Mouse (Mus musculus) intestine, postnatal 0 days (tissue): ENCODE measurements around the gene Myo1a. TPM values are rescaled to one million over a fixed set of nuclear protein-coding genes. Genes with fewer than 3 reads are reported as not detected.

Source experiments
- ATAC-seq: fragments of 200-750 bp; cut with Nextera tagmentation; 2 replicates; pipeline ENCODE4 v1.8.0; 2017; ENCODE audit warnings: mild to moderate bottlenecking, moderate TSS enrichment, moderate library complexity
- H3K27ac ChIP-seq: fragments of 300-500 bp; sonication (generic); 2 replicates; pipeline ENCODE4 v1.5.1; 2014; ENCODE audit warnings: mild to moderate bottlenecking, low read depth, low read length, moderate library complexity
- H3K27me3 ChIP-seq: fragments of 300-500 bp; sonication (generic); replicated peaks from 2 replicates; pipeline ENCODE4 v1.6.1; 2014; ENCODE audit warnings: low read length, mixed read lengths; ENCODE audit not compliant: control insufficient read depth, insufficient read depth
- H3K36me3 ChIP-seq: fragments of 300-500 bp; sonication (generic); 2 replicates; pipeline ENCODE4 v1.6.1; 2014; ENCODE audit warnings: mild to moderate bottlenecking, moderate library complexity; ENCODE audit not compliant: control insufficient read depth, insufficient read depth
- H3K4me1 ChIP-seq: fragments of 300-500 bp; sonication (generic); replicated peaks from 2 replicates; pipeline ENCODE4 v1.6.1; 2014; ENCODE audit warnings: antibody characterized with exemption, low read length, mixed read lengths; ENCODE audit not compliant: control insufficient read depth, insufficient read depth
- H3K4me2 ChIP-seq: fragments of 300-500 bp; sonication (generic); replicated peaks from 2 replicates; pipeline ENCODE4 v1.6.1; 2014; ENCODE audit warnings: low read depth, mild to moderate bottlenecking, moderate library complexity
- H3K4me3 ChIP-seq: fragments of 300-500 bp; sonication (generic); 2 replicates; pipeline ENCODE4 v1.5.1; 2014; ENCODE audit warnings: low read depth, low read length
- H3K9ac ChIP-seq: fragments of 300-500 bp; sonication (generic); 2 replicates; pipeline ENCODE4 v1.6.1; 2014; ENCODE audit warnings: mild to moderate bottlenecking, low read depth, low read length
- H3K9me3 ChIP-seq: fragments of 300-500 bp; sonication (generic); 2 replicates; pipeline ENCODE4 v1.6.1; 2016; ENCODE audit warnings: mixed run types; ENCODE audit not compliant: control insufficient read depth
- CTCF ChIP-seq: sonication (generic); IDR thresholded peaks from 2 replicates; pipeline ENCODE4 v1.5.1; 2016; ENCODE audit warnings: low read depth, mild to moderate bottlenecking, control low read depth, antibody characterized with exemption, moderate library complexity
- WGBS: fragments of 180-500 bp; shearing (Covaris S2); extraction: QIAGEN DNeasy Blood & Tissue Kit; methylation state at CpG from one replicate; pipeline ENCODE4 v1.1.7; 2014; 5-methylcytosine and 5-hydroxymethylcytosine counted together
- polyA plus RNA-seq: library from polyadenylated mRNA; unstranded; fragments of >200 nt; fragmentation: Nextera tagmentation; extraction: Ambion mirVana; gene quantifications from 2 replicates; pipeline ENCODE4 v1.2.1, GENCODE M21; 2015

Gene Myo1a
- polyA plus RNA-seq, 1 experiment from 2014 or later = 73.8 TPM

- WGBS = 69% methylated on average over 8 of the region's 8 CpGs
- ATAC-seq = no peak
Observed at GRCm38 (mm10) chr10:127728437-127728836, 23.5 kb downstream of the Myo1a start.

DNA sequence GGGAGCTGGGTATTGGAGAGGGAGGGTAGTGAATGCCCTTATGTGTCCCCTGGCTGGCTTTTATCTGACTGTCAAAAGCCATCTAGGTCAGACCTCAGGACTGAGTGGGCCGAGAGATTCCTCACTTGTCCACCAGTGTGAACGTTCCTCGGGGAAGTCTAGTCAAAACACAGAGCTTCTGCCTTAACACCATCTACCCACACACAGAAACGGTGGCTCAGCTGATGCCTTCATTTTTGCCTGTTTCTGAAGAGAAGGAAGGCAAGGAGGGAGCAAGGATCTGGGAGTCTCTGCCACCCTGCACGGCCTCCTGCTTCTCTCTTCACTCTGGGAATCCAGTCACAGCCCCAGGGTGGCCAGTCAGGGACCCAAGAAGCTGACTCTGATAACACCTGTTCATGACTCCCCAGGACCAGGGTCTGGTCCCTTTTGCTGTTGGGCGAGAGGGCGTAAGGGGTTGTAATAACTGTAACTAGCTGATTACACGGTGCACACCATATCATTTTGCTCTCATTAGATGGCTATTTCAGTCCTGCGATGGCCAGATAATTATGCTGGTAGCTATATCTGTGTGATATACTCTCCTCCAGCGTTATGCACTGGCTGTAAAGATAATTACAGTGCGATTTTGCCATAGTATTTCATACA lies 25.4 kb downstream of the Myo1a start:
- Histone ChIP-seq H3K27me3 (no peaks in the 10 kb centered on the region), H3K4me3 (no peak overlapping the region), H3K4me2 (no peak overlapping the region), H3K9me3 (no peaks in the 10 kb centered on the region), H3K9ac (no peak overlapping the region), H3K27ac (no peak overlapping the region), H3K36me3 (no peaks in the 10 kb centered on the region), H3K4me1 (no peaks in the 10 kb centered on the region)
- no peak for ATAC-seq
- TF ChIP-seq CTCF = no peak
- 62% methylated on average over 11 of the region's 11 CpGs for WGBS

More at GRCm38 (mm10) chr10:127728437-127728836, 23.5 kb downstream of the Myo1a start:
- no peaks in the 10 kb centered on the region for H3K36me3 ChIP-seq
- TF ChIP-seq CTCF = no peak
- H3K4me1 ChIP-seq = no peaks in the 10 kb centered on the region
- H3K9me3 ChIP-seq = no peaks in the 10 kb centered on the region
- H3K4me3 ChIP-seq = no peak overlapping the region
- H3K27ac ChIP-seq = no peak overlapping the region
- H3K9ac ChIP-seq = no peak overlapping the region
- H3K27me3 ChIP-seq = no peaks in the 10 kb centered on the region
- no peak overlapping the region for H3K4me2 ChIP-seq

DNA sequence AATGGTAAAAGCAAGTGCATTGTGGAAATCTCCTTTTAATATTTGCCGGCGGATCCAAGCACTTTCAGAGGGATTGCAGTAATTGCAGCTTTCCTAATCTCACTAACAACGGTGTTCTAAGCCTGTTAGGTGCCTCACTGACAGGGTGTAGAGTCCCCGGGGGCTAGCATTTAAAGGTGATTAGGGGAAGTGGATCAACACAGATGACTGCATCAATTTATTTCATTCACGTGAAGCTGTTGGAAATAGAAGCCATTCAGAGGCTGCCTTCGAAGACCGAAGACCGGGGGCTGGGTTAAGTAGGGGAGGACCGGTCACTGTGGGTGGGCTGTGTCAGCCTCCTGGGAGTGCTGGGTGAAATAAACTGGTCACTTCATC lies 26.0 kb downstream of the Myo1a start:
- Histone ChIP-seq H3K9me3 (no peaks in the 10 kb centered on the region), H3K27ac (no peak overlapping the region), H3K27me3 (no peaks in the 10 kb centered on the region), H3K4me1 (no peaks in the 10 kb centered on the region), H3K36me3 (no peaks in the 10 kb centered on the region), H3K9ac (no peak overlapping the region), H3K4me3 (no peak overlapping the region), H3K4me2 (no peak overlapping the region)
- 46% methylated on average over 9 of the region's 9 CpGs for WGBS
- ATAC-seq = no peak
- no peak for TF ChIP-seq CTCF

DNA sequence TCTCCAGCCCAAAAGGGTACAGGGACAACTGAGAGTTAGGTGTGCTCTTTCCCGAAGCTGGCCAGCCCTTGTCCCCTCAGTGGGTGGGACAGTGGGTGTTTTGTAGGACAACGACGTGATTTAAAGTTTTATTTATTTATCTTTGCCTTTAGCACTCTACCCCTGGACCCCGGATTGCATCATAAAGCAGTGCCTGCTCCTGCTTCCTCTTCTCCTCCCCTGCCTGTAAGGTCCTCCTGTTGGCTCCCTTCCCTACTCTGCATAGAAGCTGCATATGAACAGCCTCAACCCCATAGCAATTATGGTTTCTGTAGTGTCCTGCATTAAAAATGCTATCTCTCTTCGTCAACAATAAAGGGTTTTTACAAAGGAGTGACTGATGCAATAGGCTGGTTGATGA lies 26.4 kb downstream of the Myo1a start:
- no peaks in the 10 kb centered on the region for H3K27me3 ChIP-seq
- ATAC-seq = no peak
- WGBS = 11% methylated on average over 5 of the region's 5 CpGs
- H3K27ac ChIP-seq = no peak overlapping the region
- no peak overlapping the region for H3K4me3 ChIP-seq
- no peak overlapping the region for H3K4me2 ChIP-seq
- no peaks in the 10 kb centered on the region for H3K36me3 ChIP-seq
- H3K9me3 ChIP-seq = no peaks in the 10 kb centered on the region
- H3K4me1 ChIP-seq = no peaks in the 10 kb centered on the region
- TF ChIP-seq CTCF = no peak
- H3K9ac ChIP-seq = no peak overlapping the region

DNA sequence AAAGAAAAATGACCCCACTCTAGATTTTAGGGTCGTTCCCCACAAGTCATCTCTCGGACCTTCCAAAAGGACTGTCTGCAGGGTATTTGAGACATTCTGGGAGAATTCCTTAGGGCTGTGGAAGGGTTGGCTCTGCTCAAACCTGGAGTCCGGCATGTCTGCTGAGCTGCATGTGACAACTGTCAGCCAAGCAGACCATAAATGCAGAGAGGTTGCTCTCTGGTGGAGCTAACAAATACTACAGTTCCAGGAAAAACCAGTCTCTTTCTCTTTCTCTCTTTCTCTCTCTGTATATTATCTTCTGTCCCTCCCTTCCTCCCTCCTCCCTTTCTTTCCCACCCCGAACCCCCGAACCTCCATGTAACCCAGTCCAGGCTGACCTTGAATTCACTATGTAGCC lies 29.5 kb downstream of the Myo1a start:
- ATAC-seq = no peak
- 30% methylated on average over 5 of the region's 5 CpGs for WGBS
- H3K27me3 ChIP-seq = no peaks in the 10 kb centered on the region
- TF ChIP-seq CTCF = peak; percentile 86
- no peak overlapping the region for H3K9ac ChIP-seq
- H3K36me3 ChIP-seq = no peaks in the 10 kb centered on the region
- H3K27ac ChIP-seq = no peak overlapping the region
- no peak overlapping the region for H3K4me3 ChIP-seq
- H3K4me2 ChIP-seq = no peak overlapping the region
- H3K9me3 ChIP-seq = no peaks in the 10 kb centered on the region
- H3K4me1 ChIP-seq = 0 out of 2 replicates have a peak, but pooled peaks cover 3% of the 10 kb centered on the region

GRCm38 (mm10) chr10:127736266-127736665 lies 31.3 kb downstream of the Myo1a start:
- Histone ChIP-seq H3K36me3 (0 out of 2 replicates have a peak, but pooled peaks cover 2% of the 10 kb centered on the region), H3K4me3 (no peak overlapping the region), H3K4me1 (0 out of 2 replicates have a peak, but pooled peaks cover 3% of the 10 kb centered on the region), H3K27ac (no peak overlapping the region; the same call in 1 of the 2 replicates), H3K9ac (no peak overlapping the region), H3K27me3 (no peaks in the 10 kb centered on the region), H3K4me2 (no peak overlapping the region), H3K9me3 (no peaks in the 10 kb centered on the region)
- WGBS = 62% methylated on average over 2 of the region's 2 CpGs
- no peak for ATAC-seq
- TF ChIP-seq CTCF = no peak

- Histone ChIP-seq H3K9ac (no peak overlapping the region), H3K4me1 (0 out of 2 replicates have a peak, but pooled peaks cover 3% of the 10 kb centered on the region), H3K27me3 (no peaks in the 10 kb centered on the region), H3K27ac (peak overlapping the region; percentile 21; the same call in 1 of the 2 replicates), H3K9me3 (no peaks in the 10 kb centered on the region), H3K4me2 (no peak overlapping the region), H3K36me3 (peaks cover 9% of the 10 kb centered on the region), H3K4me3 (no peak overlapping the region)
- WGBS = 60% methylated on average over 4 of the region's 4 CpGs
- no peak for ATAC-seq
- TF ChIP-seq CTCF = no peak
Observed at GRCm38 (mm10) chr10:127736916-127737315, 31.9 kb downstream of the Myo1a start.
